Mouse (Mus musculus) induced T-regulatory cell, adult 2 months (primary cell): ENCODE results near the gene Cdhr5.
"Not testable (repeated sequence)": the region's sequence is repeated elsewhere in the genome, so short reads cannot be mapped to it uniquely, and the experiment has no call there.

Source experiments
- DNase-seq: peaks from one replicate; pipeline ENCODE4 v3.0.0-alpha.2; 2012; ENCODE audit warnings: low read depth

Cdhr5 gene

GRCm38 (mm10) chr7:141277701-141278678 is 1.4 kb upstream of the Cdhr5 start:
- no peak for DNase-seq

GRCm38 (mm10) chr7:141275356-141275755 is 1.2 kb downstream of the Cdhr5 start:
- DNase-seq, result no peak

GRCm38 (mm10) chr7:141270631-141271030 is 6.0 kb downstream of the Cdhr5 start:
- DNase-seq, result peak; percentile 59

- no peak for DNase-seq
Observed at GRCm38 (mm10) chr7:141269273-141269545, 7.4 kb downstream of the Cdhr5 start.

- DNase-seq, result peak; percentile 67
Observed at GRCm38 (mm10) chr7:141268466-141269272, 7.9 kb downstream of the Cdhr5 start.

GRCm38 (mm10) chr7:141265739-141266561 is 10.6 kb downstream of the Cdhr5 start, which contains the start of gene Irf7:
Irf7 (minus strand) TSS chr7:141266481.
- DNase-seq, result peak; percentile 94

GRCm38 (mm10) chr7:141265411-141265738 is 11.2 kb downstream of the Cdhr5 start:
- DNase-seq, result no peak

- peak; percentile 80 for DNase-seq
Observed at GRCm38 (mm10) chr7:141264761-141265410, 11.7 kb downstream of the Cdhr5 start.

GRCm38 (mm10) chr7:141264041-141264700 is 12.4 kb downstream of the Cdhr5 start:
- DNase-seq, result no peak

GRCm38 (mm10) chr7:141263640-141264039 is 12.9 kb downstream of the Cdhr5 start:
- no peak for DNase-seq

GRCm38 (mm10) chr7:141261480-141261879 is 15.1 kb downstream of the Cdhr5 start:
- no peak for DNase-seq

- no peak for DNase-seq
Observed at GRCm38 (mm10) chr7:141256159-141256558, 20.4 kb downstream of the Cdhr5 start.

GRCm38 (mm10) chr7:141250486-141250885 is 26.1 kb downstream of the Cdhr5 start:
- not testable (repeated sequence) for DNase-seq

GRCm38 (mm10) chr7:141231551-141231950 is 45.0 kb downstream of the Cdhr5 start:
- DNase-seq, result no peak

- no peak for DNase-seq
Observed at GRCm38 (mm10) chr7:141231111-141231510, 45.5 kb downstream of the Cdhr5 start.

GRCm38 (mm10) chr7:141230570-141230969 is 46.0 kb downstream of the Cdhr5 start:
- DNase-seq, result no peak

- no peak for DNase-seq
Observed at GRCm38 (mm10) chr7:141229702-141230101, 46.9 kb downstream of the Cdhr5 start.

GRCm38 (mm10) chr7:141228279-141229067 is 48.1 kb downstream of the Cdhr5 start, which contains the start of gene Phrf1:
Phrf1 (plus strand) TSS chr7:141228784.
- DNase-seq, result peak; percentile 96

GRCm38 (mm10) chr7:141227796-141228195 is 48.8 kb downstream of the Cdhr5 start:
- no peak for DNase-seq

GRCm38 (mm10) chr7:141226535-141226934 is 50.1 kb downstream of the Cdhr5 start:
- DNase-seq, result peak; percentile 58
